Comparison of ENCODE assay signal across 8 mouse cellular contexts in the genomic region with DNA sequence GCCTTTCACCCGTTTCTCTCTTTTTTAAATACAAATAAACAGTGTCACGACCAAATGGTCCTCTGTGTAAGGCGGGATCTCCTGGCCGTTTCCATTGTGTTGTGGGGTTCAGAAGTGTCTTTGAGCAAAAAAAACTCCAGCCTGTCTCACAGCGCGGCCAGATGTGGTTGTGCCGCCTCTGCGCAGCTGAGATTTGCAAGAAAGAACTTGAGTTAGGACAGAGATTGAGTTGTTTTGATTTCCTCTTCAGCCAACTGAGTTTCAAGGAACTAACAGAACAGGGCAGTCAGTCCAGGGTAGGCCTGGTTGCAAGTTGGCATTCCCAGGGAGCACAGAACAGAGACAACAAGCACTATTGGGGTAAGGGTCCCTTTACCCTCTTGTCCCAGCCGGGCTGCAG. TPM values are rescaled to one million over a fixed set of nuclear protein-coding genes. Genes with fewer than 3 reads are reported as not detected.
DNase-seq lines count a peak whose midpoint lies in the region; ATAC-seq and TF ChIP-seq lines count a peak whose summit lies in the region.

No protein-coding gene starts in this region.

- peak overlapping the region; percentile 25 for H3K4me3 ChIP-seq in testis, adult 2 months (ENCODE audit: control insufficient read depth, low read depth, low read length)
- H3K4me3 ChIP-seq in forebrain, embryonic 11.5 days (ENCODE audit: low read depth, low read length): peak overlapping the region; percentile 87
- H3K4me3 ChIP-seq in limb, embryonic 14.5 days (replicated peaks; ENCODE audit: low read length): peak overlapping the region; percentile 68
- peak overlapping the region; percentile 60 for H3K4me3 ChIP-seq in stomach, embryonic 16.5 days (replicated peaks; ENCODE audit: low read length)

- H3K27me3 ChIP-seq in testis, adult 2 months (ENCODE audit: control insufficient read depth, insufficient read depth, low read length): no peaks in the 10 kb centered on the region
- no peaks in the 10 kb centered on the region for H3K27me3 ChIP-seq in forebrain, embryonic 11.5 days (ENCODE audit: control insufficient read depth, insufficient read depth, low read length)
- no peaks in the 10 kb centered on the region for H3K27me3 ChIP-seq in limb, embryonic 14.5 days (ENCODE audit: control insufficient read depth, insufficient read depth, low read length)
- H3K27me3 ChIP-seq in stomach, embryonic 16.5 days (ENCODE audit: control insufficient read depth, insufficient read depth, low read length): no peaks in the 10 kb centered on the region

- peak overlapping the region; percentile 96 for H3K9ac ChIP-seq in forebrain, embryonic 11.5 days (ENCODE audit: low read length)
- H3K9ac ChIP-seq in limb, embryonic 14.5 days (ENCODE audit: low read depth, low read length, severe bottlenecking): peak overlapping the region; percentile 87
- H3K9ac ChIP-seq in stomach, embryonic 16.5 days (ENCODE audit: low read length): peak overlapping the region; percentile 92

- peak overlapping the region; percentile 86 for H3K4me2 ChIP-seq in forebrain, embryonic 11.5 days (ENCODE audit: low read depth, low read length, severe bottlenecking)
- peak overlapping the region; percentile 71 for H3K4me2 ChIP-seq in limb, embryonic 14.5 days (replicated peaks; ENCODE audit: low read depth, low read length, severe bottlenecking)
- peak overlapping the region; percentile 79 for H3K4me2 ChIP-seq in stomach, embryonic 16.5 days (ENCODE audit: low read depth, low read length)

- H3K9me3 ChIP-seq in forebrain, embryonic 11.5 days (ENCODE audit: control insufficient read depth, low read length): no peaks in the 10 kb centered on the region
- no peaks in the 10 kb centered on the region for H3K9me3 ChIP-seq in limb, embryonic 14.5 days (ENCODE audit: control insufficient read depth, low read length)
- no peaks in the 10 kb centered on the region for H3K9me3 ChIP-seq in stomach, embryonic 16.5 days (replicated peaks; ENCODE audit: control insufficient read depth, low read length)

- TF ChIP-seq POLR2A in testis, adult 2 months (IDR thresholded peaks at IDR 0.05; ENCODE audit: control insufficient read depth, low read depth, low read length): no peak
- TF ChIP-seq POLR2A in limb, embryonic 14.5 days (IDR thresholded peaks at IDR 0.05; ENCODE audit: borderline replicate concordance, extremely low read depth, insufficient read depth, insufficient read length): 0 out of 2 replicates have a peak, but pooled peaks have one; percentile 10

- H3K36me3 ChIP-seq in testis, adult 2 months (ENCODE audit: control insufficient read depth, insufficient read depth, low read length): no peaks in the 10 kb centered on the region
- peaks cover 6% of the 10 kb centered on the region; the same call in 1 of the 2 replicates for H3K36me3 ChIP-seq in forebrain, embryonic 11.5 days (ENCODE audit: control insufficient read depth, insufficient read depth, low read length)
- 0 out of 2 replicates have a peak, but pooled peaks cover 6% of the 10 kb centered on the region for H3K36me3 ChIP-seq in limb, embryonic 14.5 days (ENCODE audit: control insufficient read depth, insufficient read depth, low read length)
- no peaks in the 10 kb centered on the region for H3K36me3 ChIP-seq in stomach, embryonic 16.5 days (ENCODE audit: control insufficient read depth, insufficient read depth, low read length)

- no peak for DNase-seq in testis, postnatal 14 days (ENCODE audit: low spot score)
- no peak for DNase-seq in forebrain, embryonic 11.5 days (ENCODE audit: low spot score)
- peak; percentile 37 for DNase-seq in limb, embryonic 14.5 days (ENCODE audit: low spot score)
- DNase-seq in right cerebral cortex, adult 18-20 months: no peak
- no peak for DNase-seq in right cerebral cortex, postnatal 25 days

- H3K27ac ChIP-seq in testis, adult 2 months (ENCODE audit: control insufficient read depth, insufficient read depth, low read depth, low read length): no peak overlapping the region
- peak overlapping the region; percentile 89 for H3K27ac ChIP-seq in forebrain, embryonic 11.5 days (ENCODE audit: low read depth, low read length)
- peak overlapping the region; percentile 93 for H3K27ac ChIP-seq in limb, embryonic 14.5 days (replicated peaks; ENCODE audit: low read depth, low read length)
- H3K27ac ChIP-seq in stomach, embryonic 16.5 days (ENCODE audit: low read length): peak overlapping the region; percentile 95

- no peak for ATAC-seq in forebrain, embryonic 11.5 days (replicated peaks; ENCODE audit: low FRiP score)
- ATAC-seq in limb, embryonic 14.5 days (ENCODE audit: low FRiP score, low read depth): no peak
- no peak for ATAC-seq in stomach, embryonic 16.5 days (ENCODE audit: insufficient read depth, low FRiP score)
- no peak for ATAC-seq in erythroid progenitor cell, adult 5-6 weeks (replicated peaks; ENCODE audit: low FRiP score, poor library complexity, severe bottlenecking)

- 0% methylated on average over 9 of the region's 9 CpGs for WGBS in forebrain, embryonic 11.5 days
- 0% methylated on average over 9 of the region's 9 CpGs for WGBS in limb, embryonic 14.5 days
- WGBS in stomach, embryonic 16.5 days: 2% methylated on average over 9 of the region's 9 CpGs

- TF ChIP-seq CTCF in testis, adult 2 months (IDR thresholded peaks at IDR 0.05; ENCODE audit: control insufficient read depth, insufficient read depth, insufficient replicate concordance, low read depth, low read length): no peak

- H3K4me1 ChIP-seq in testis, adult 2 months (ENCODE audit: control insufficient read depth, insufficient read depth, low read length): peaks cover 22% of the 10 kb centered on the region
- H3K4me1 ChIP-seq in forebrain, embryonic 11.5 days (replicated peaks; ENCODE audit: control insufficient read depth, insufficient read depth, low read length): peaks cover 20% of the 10 kb centered on the region
- peaks cover 49% of the 10 kb centered on the region for H3K4me1 ChIP-seq in limb, embryonic 14.5 days (ENCODE audit: control insufficient read depth, insufficient read depth, low read length)
- H3K4me1 ChIP-seq in stomach, embryonic 16.5 days (ENCODE audit: control insufficient read depth, insufficient read depth, low read length): peaks cover 41% of the 10 kb centered on the region

RNA-seq across cellular contexts. Expression of gene Rgma, which starts 17.1 kb away (rescaled TPM):
- 8.5 and 9.3 TPM in 2 replicates for polyA plus RNA-seq in testis, adult 2 months (2012; rRNA removed)
- 37.0 and 40.5 TPM in 2 replicates for polyA plus RNA-seq in forebrain, embryonic 11.5 days (2014; fragmentation: Nextera tagmentation; extraction: Ambion mirVana)
- 49.1 and 64.3 TPM in 2 replicates for polyA plus RNA-seq in limb, embryonic 14.5 days (2012; rRNA removed)
- polyA plus RNA-seq in limb, embryonic 14.5 days (2014; fragmentation: Nextera tagmentation; extraction: Ambion mirVana): 23.5 and 30.9 TPM in 2 replicates
- 10.7 and 11.7 TPM in 2 replicates for polyA plus RNA-seq in stomach, embryonic 16.5 days (2015; fragmentation: Nextera tagmentation; extraction: Ambion mirVana)
- not detected in 2 replicates for total RNA-seq in erythroid progenitor cell, adult 5-6 weeks (2015; ENCODE audit: low replicate concordance)
- total RNA-seq in erythroid progenitor cell, adult 5-6 weeks (2017; ENCODE audit: low replicate concordance): not detected in 2 replicates

Comparison
In these comparisons a context has a peak if more than half of its experiments do, and no peak if none do; other contexts are left out.
1. H3K4me3 ChIP-seq: peak in every context shown above with its lines; median percentile 87 in forebrain, embryonic 11.5 days; 68 in limb, embryonic 14.5 days; 60 in stomach, embryonic 16.5 days; 25 in testis, adult 2 months.